Mouse (Mus musculus) limb, embryonic 15.5 days (tissue): ENCODE data around the gene Olfr322. TPM values are rescaled to one million over a fixed set of nuclear protein-coding genes. Genes with fewer than 3 reads are reported as not detected.

Experiments
- ATAC-seq: fragments of 200-750 bp; cut with Nextera tagmentation; 2 replicates; pipeline ENCODE4 v1.8.0; 2017; ENCODE audit warnings: low read depth, moderate TSS enrichment; ENCODE audit not compliant: insufficient number of reproducible peaks, low FRiP score, low TSS enrichment
- H3K27ac ChIP-seq: fragments of 300-500 bp; sonication (generic); 2 replicates; pipeline ENCODE4 v1.5.1; 2015; ENCODE audit warnings: moderate library complexity, mild to moderate bottlenecking, inconsistent platforms
- H3K27me3 ChIP-seq: fragments of 300-500 bp; sonication (generic); 2 replicates; pipeline ENCODE4 v1.6.1; 2015; ENCODE audit warnings: inconsistent platforms
- H3K36me3 ChIP-seq: fragments of 300-500 bp; sonication (generic); 2 replicates; pipeline ENCODE4 v1.6.1; 2015; ENCODE audit warnings: inconsistent platforms
- H3K4me1 ChIP-seq: fragments of 300-500 bp; sonication (generic); 2 replicates; pipeline ENCODE4 v1.6.1; 2015; ENCODE audit warnings: inconsistent platforms
- H3K4me2 ChIP-seq: fragments of 300-500 bp; sonication (generic); 2 replicates; pipeline ENCODE4 v1.6.1; 2015; ENCODE audit warnings: mild to moderate bottlenecking, inconsistent platforms
- H3K4me3 ChIP-seq: fragments of 300-500 bp; sonication (generic); 2 replicates; pipeline ENCODE4 v1.5.1; 2015; ENCODE audit warnings: mild to moderate bottlenecking, inconsistent platforms
- H3K9ac ChIP-seq: fragments of 300-500 bp; sonication (generic); 2 replicates; pipeline ENCODE4 v1.6.1; 2015; ENCODE audit warnings: inconsistent platforms
- H3K9me3 ChIP-seq: fragments of 300-500 bp; sonication (generic); 2 replicates; pipeline ENCODE4 v1.6.1; 2016; ENCODE audit warnings: inconsistent platforms
- WGBS: fragments of 180-500 bp; shearing (Covaris S2); methylation state at CpG from one replicate; pipeline ENCODE4 v1.1.7; 2015; 5-methylcytosine and 5-hydroxymethylcytosine counted together
- polyA plus RNA-seq: library from polyadenylated mRNA; unstranded; fragments of >200 nt; fragmentation: Nextera tagmentation; extraction: Ambion mirVana; gene quantifications from 2 replicates; pipeline ENCODE4 v1.2.1, GENCODE M21; 2015

Gene Olfr322
- polyA plus RNA-seq, result not detected in 2 replicates

DNA sequence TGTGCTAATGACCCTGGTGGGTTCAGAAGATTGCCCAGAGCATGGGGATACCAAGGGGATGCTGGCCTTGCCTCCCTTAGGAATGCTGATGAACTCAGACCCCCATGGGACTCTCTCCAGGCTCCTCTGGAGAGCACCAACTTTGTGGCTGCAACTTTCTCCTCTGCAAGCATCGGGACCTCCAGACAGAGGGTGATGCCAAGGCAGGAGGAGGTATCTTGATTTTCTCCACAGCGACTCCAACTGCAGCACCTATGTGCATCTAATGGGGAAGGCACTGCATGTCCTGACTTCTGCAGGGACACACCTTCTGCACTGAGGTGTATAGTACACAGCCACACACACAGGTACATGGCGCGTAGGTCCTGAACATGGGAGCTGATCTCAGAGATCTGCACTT lies at the start of gene Olfr322:
Olfr322 (plus strand) TSS at position 187 of the 400 bp plus-strand sequence.
- Histone ChIP-seq H3K36me3 (no peaks in the 10 kb centered on the region), H3K27me3 (no peaks in the 10 kb centered on the region), H3K27ac (no peak within 1 kb of the TSS), H3K4me1 (no peaks in the 10 kb centered on the region), H3K4me2 (no peak within 1 kb of the TSS), H3K4me3 (no peak within 1 kb of the TSS), H3K9ac (no peak within 1 kb of the TSS), H3K9me3 (no peaks in the 10 kb centered on the region)
- no peak for ATAC-seq
- 77% methylated on average over 4 of the region's 4 CpGs for WGBS

DNA sequence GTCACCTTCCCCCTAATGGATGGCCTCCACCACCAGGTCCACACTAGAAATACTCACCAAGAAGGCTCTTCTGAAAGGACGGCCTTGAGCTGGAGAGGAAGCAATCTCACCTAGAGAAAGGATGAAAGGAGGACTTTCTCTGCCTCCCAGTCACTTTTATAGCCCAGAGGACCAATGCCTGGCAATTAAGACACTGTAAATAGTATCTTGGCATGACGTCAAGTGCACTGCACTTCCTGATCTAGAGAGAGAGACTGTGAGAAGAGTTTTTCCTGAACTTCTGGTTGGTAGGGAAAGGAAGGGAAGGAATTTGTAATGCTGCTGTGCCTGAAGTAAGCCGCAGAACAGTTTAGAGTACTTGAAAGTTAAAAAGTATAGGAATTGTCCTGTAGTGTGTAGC lies 45.2 kb upstream of the Olfr322 start:
- Histone ChIP-seq H3K4me3 (no peak overlapping the region), H3K4me1 (no peaks in the 10 kb centered on the region), H3K27ac (no peak overlapping the region), H3K9ac (no peak overlapping the region), H3K4me2 (no peak overlapping the region), H3K9me3 (no peaks in the 10 kb centered on the region), H3K36me3 (no peaks in the 10 kb centered on the region), H3K27me3 (no peaks in the 10 kb centered on the region)
- ATAC-seq, result no peak
- WGBS, result 42% methylated on average over 3 of the region's 3 CpGs

DNA sequence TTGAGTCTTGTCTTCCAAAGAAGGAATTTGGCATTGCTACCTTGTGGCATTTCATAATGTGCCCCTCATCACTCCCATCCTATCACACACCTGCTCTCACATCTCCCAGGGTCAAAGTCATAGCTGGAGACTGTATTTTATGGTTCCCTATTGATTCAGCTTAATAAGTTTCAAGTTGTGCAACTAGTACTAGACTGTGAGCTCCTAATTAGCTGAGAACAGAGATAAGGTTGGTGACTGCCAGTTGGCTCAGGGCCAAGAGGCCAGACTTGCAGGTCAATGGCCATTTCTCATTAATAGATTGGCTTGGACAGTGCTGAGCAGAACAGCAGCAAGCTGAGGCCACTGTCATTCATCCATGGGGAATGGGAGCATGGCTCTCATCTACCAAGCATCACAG lies 44.1 kb upstream of the Olfr322 start:
- H3K4me3 ChIP-seq, result no peak overlapping the region
- no peaks in the 10 kb centered on the region for H3K4me1 ChIP-seq
- no peaks in the 10 kb centered on the region for H3K27me3 ChIP-seq
- H3K36me3 ChIP-seq, result no peaks in the 10 kb centered on the region
- H3K27ac ChIP-seq, result no peak overlapping the region
- H3K9me3 ChIP-seq, result no peaks in the 10 kb centered on the region
- H3K9ac ChIP-seq, result no peak overlapping the region
- ATAC-seq, result no peak
- H3K4me2 ChIP-seq, result no peak overlapping the region

DNA sequence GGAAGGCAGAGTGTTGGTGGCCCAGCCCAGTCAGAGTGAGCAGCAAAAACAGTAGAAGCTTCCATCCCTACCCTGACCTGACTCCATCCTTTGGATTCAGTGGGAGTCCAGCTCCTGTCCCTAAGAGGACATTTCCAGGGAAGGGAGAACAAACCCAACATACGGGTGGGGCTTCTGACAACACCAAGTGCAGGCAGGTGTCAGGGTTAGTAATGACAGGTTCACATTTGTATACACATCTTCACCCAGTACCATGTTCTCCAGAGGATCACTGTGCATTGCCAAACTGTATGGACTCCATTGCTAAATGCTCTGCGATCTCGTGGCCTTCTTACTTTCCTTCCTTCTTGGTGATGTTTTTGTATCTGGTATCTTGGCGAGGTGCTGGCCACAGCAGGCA lies 42.6 kb upstream of the Olfr322 start, which contains the start of gene 2210407C18Rik:
2210407C18Rik (minus strand) TSS at position 101 of the 400 bp plus-strand sequence.
- Histone ChIP-seq H3K4me3 (no peak within 1 kb of the TSS), H3K9ac (no peak within 1 kb of the TSS), H3K27ac (no peak within 1 kb of the TSS), H3K27me3 (no peaks in the 10 kb centered on the region), H3K4me1 (no peaks in the 10 kb centered on the region), H3K9me3 (no peaks in the 10 kb centered on the region), H3K36me3 (no peaks in the 10 kb centered on the region), H3K4me2 (no peak within 1 kb of the TSS)
- WGBS, result 84% methylated on average over 4 of the region's 4 CpGs
- no peak for ATAC-seq

DNA sequence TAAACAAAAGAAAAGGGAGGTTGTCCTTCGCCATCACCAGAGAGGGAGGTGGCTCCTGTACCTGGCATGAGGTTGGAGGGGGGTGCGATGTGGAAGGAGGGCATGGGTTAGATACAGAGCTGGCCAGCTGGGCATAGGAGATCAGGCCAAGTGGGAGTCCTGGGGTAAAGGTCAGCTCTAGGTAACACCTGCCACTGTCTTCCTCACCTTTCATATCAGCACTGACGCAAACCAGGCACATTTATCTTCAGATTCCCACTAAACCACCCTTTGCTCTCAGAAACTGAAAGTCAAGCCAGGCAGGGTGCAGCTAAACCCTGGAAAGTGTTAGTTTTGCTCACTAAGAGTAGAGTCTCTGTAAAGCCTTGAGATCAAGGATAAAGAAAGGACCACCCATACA lies 40.2 kb upstream of the Olfr322 start:
- Histone ChIP-seq H3K36me3 (no peaks in the 10 kb centered on the region), H3K27me3 (no peaks in the 10 kb centered on the region), H3K4me3 (no peak overlapping the region), H3K4me2 (no peak overlapping the region), H3K27ac (no peak overlapping the region), H3K9me3 (no peaks in the 10 kb centered on the region), H3K4me1 (no peaks in the 10 kb centered on the region), H3K9ac (no peak overlapping the region)
- 71% methylated on average over 3 of the region's 3 CpGs for WGBS
- ATAC-seq, result no peak

DNA sequence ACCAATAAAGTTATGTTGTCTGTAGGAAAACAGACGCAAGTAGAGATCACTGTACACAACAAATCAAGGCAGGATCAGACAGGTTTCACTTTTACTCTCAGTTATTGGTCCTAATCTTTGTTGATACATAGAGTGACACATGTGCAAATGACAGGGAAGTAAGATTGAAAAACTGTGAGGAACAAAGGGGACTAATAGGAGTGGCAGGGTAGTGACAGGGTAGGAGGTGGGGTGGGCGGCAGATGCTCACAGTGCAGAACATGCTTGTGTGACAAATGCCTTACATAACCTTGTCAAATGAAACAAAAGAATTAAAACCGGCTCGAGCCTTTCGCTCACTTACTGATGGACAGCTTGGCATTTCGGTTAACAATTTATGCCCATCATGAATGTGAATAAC lies 39.8 kb upstream of the Olfr322 start:
- H3K36me3 ChIP-seq, result no peaks in the 10 kb centered on the region
- H3K4me2 ChIP-seq, result no peak overlapping the region
- H3K27ac ChIP-seq, result no peak overlapping the region
- H3K27me3 ChIP-seq, result no peaks in the 10 kb centered on the region
- WGBS, result 73% methylated on average over 6 of the region's 6 CpGs
- no peaks in the 10 kb centered on the region for H3K4me1 ChIP-seq
- no peak overlapping the region for H3K9ac ChIP-seq
- ATAC-seq, result no peak
- no peak overlapping the region for H3K4me3 ChIP-seq
- H3K9me3 ChIP-seq, result no peaks in the 10 kb centered on the region

DNA sequence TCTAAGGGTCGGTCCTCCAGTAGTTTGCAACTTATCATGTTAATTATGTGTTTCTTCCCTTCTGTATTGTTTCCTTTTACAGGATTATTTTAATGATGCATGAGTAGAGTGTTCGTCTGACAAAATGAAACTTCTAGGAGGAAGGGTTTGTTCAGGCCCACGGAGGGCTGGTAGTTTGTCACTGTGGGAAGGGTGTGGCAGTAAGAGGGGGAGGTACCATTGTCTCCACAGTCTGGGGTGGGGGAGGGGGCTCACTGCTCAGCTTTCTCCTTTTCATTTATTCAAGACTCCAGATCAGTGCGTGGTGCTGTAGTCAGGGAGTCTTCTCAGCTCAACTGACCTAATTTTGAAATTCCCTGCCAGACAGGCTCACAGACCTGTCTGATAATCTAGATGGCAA lies 32.4 kb upstream of the Olfr322 start:
- no peak overlapping the region for H3K4me2 ChIP-seq
- ATAC-seq, result no peak
- no peaks in the 10 kb centered on the region for H3K36me3 ChIP-seq
- no peaks in the 10 kb centered on the region for H3K9me3 ChIP-seq
- no peak overlapping the region for H3K27ac ChIP-seq
- no peak overlapping the region for H3K9ac ChIP-seq
- no peak overlapping the region for H3K4me3 ChIP-seq
- 60% methylated on average over 4 of the region's 4 CpGs for WGBS
- H3K27me3 ChIP-seq, result no peaks in the 10 kb centered on the region
- H3K4me1 ChIP-seq, result no peaks in the 10 kb centered on the region

DNA sequence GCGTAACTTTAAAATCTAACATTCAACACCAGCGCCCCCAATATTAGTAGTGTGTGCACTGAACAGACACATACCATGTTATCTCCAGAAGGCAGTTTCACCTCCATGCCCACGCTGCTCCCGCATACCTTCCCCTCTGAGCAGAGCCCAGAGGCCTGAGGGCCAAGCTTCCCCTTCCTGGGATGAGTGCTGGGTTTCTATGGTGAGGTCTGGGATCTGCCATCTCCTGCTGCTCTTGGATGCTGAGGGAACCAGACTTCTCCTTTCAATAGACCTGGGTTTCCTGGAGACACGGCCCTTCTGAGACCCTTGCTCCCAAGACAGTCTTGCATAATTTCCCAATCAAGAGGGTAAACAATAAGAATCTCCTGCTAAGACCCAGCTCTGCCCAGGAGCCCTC lies 28.2 kb upstream of the Olfr322 start, which contains the start of gene Olfr323:
Olfr323 (minus strand) TSS at position 101 of the 400 bp plus-strand sequence.
- Histone ChIP-seq H3K36me3 (no peaks in the 10 kb centered on the region), H3K4me1 (no peaks in the 10 kb centered on the region), H3K9ac (no peak within 1 kb of the TSS), H3K9me3 (no peaks in the 10 kb centered on the region), H3K27ac (no peak within 1 kb of the TSS), H3K4me3 (no peak within 1 kb of the TSS), H3K27me3 (no peaks in the 10 kb centered on the region), H3K4me2 (no peak within 1 kb of the TSS)
- ATAC-seq, result no peak
- WGBS, result 74% methylated on average over 5 of the region's 5 CpGs

DNA sequence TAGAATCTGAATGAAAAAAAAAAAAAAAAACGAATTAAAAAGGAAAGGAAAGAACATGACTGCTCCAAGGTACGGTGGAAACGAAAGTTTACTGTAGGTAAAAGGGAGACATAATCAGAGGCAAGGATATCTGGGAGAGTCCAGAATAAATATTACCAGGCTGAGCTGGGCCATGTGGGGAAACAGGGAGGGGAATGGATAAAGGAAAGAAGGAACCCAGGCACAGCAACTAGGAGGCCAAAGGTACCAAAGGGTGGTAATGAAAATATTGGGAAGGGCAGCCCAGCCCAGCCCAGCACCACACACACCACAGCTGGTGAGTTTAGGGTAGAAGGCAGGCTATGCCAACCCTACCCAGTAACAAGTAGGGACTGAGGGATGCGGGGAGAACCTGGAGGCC lies 23.7 kb upstream of the Olfr322 start:
- H3K4me2 ChIP-seq, result no peak overlapping the region
- H3K4me1 ChIP-seq, result no peaks in the 10 kb centered on the region
- peaks cover 13% of the 10 kb centered on the region; the same call in 1 of the 2 replicates for H3K27me3 ChIP-seq
- no peaks in the 10 kb centered on the region for H3K9me3 ChIP-seq
- no peak overlapping the region for H3K27ac ChIP-seq
- WGBS, result 56% methylated on average over 4 of the region's 4 CpGs
- ATAC-seq, result no peak
- no peak overlapping the region for H3K4me3 ChIP-seq
- H3K9ac ChIP-seq, result no peak overlapping the region
- no peaks in the 10 kb centered on the region for H3K36me3 ChIP-seq

DNA sequence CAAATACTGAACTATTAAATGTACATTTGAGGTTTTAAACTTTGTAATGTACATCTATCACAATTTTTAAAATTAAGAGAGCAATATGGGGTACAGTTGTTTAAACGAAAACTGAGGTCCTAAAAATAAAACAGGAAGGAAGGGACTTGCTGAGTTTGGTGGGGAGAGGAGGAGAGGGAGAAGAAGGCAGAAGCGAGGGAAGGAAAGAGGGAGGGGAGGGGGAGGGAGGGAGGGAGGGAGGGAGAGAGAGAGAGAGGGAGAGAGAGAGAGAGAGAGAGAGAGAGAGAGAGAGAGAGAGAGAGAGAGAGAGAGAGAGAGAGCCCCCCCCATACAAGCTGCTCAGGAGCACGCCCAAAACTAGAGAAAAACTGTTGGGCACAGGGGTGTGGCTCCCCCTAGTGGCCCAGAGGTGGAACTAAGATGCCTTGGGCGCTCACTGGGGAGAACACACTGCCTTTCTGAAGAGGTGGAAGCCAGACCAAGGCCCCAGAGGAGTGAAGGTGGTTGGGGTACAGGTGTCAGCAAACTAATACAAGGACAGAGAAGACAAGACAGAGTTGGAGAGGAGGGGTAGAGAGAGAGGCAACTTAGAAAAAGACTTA lies 22.1 kb upstream of the Olfr322 start:
- Histone ChIP-seq H3K36me3 (no peaks in the 10 kb centered on the region), H3K4me1 (peaks cover 10% of the 10 kb centered on the region; the same call in 1 of the 2 replicates), H3K9me3 (no peaks in the 10 kb centered on the region), H3K4me2 (no peak overlapping the region), H3K4me3 (no peak overlapping the region), H3K9ac (no peak overlapping the region), H3K27me3 (peaks cover 28% of the 10 kb centered on the region), H3K27ac (no peak overlapping the region)
- WGBS, result 32% methylated on average over 2 of the region's 4 CpGs
- no peak for ATAC-seq

DNA sequence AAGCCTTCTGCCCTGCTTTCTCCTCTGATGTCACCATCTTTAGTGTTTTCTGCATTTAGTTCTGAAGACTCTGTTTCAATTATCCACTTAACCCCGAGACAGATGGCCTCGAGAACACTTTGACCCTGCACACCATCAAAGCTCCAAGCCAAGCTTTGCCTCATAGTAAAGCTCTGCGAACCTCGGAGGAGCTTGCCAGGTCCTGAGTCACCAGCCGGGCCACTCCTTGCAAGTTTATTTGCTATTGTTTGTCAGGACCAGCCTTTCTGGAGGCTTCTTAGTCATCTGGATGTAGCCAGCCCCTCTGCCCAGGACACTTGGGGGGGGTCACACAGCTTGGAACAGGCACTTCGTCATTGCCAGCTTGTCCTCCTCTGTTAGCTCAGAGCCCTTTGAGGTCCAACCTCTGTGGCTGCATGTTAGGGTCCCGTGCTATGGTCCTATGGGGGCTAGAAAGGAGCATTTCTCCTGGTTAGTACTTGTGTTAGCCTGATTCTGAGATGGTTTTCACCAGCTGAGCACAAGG lies 20.3 kb upstream of the Olfr322 start:
- 39% methylated on average over 7 of the region's 7 CpGs for WGBS
- ATAC-seq, result no peak
- no peak overlapping the region for H3K27ac ChIP-seq
- no peaks in the 10 kb centered on the region for H3K9me3 ChIP-seq
- peaks cover 10% of the 10 kb centered on the region; the same call in 1 of the 2 replicates for H3K4me1 ChIP-seq
- H3K27me3 ChIP-seq, result peaks cover 34% of the 10 kb centered on the region
- no peak overlapping the region for H3K4me3 ChIP-seq
- no peak overlapping the region for H3K4me2 ChIP-seq
- H3K9ac ChIP-seq, result no peak overlapping the region
- H3K36me3 ChIP-seq, result no peaks in the 10 kb centered on the region

DNA sequence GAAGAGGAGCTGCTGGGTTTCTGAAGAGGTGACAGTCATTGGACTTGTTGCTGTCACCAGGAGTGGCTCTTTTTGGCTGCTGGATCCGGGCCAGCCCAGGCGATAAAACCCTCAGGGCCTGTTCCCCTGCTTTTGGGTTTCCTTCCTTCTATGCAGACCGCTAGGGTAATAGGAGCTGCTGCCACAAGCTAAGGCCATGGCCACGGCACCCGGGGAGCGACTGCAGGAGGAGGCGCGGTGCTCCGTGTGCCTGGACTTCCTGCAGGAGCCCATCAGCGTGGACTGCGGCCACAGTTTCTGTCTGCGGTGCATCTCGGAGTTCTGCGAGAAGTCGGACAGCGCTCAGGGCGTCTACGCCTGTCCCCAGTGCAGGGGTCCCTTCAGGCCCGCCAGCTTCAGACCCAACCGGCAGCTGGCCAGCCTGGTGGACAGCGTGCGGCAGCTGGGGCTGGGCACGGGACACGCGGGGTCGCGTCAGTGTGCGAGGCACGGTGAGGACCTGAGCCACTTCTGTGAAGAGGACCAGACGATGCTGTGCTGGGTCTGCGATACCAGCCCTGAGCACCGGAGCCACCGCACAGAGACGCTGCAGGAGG lies 18.2 kb upstream of the Olfr322 start, which contains the start of gene Trim58:
Trim58 (plus strand) TSS at position 194 of the 596 bp plus-strand sequence.
- peaks cover 10% of the 10 kb centered on the region; the same call in 1 of the 2 replicates for H3K4me1 ChIP-seq
- H3K27me3 ChIP-seq, result peaks cover 34% of the 10 kb centered on the region
- H3K9ac ChIP-seq, result peak within 1 kb of the TSS; percentile 33; the same call in 1 of the 2 replicates
- no peaks in the 10 kb centered on the region for H3K36me3 ChIP-seq
- ATAC-seq, result no peak
- peak within 1 kb of the TSS; percentile 17 for H3K4me3 ChIP-seq
- no peak within 1 kb of the TSS for H3K27ac ChIP-seq
- no peaks in the 10 kb centered on the region for H3K9me3 ChIP-seq
- 2% methylated on average over 34 of the region's 34 CpGs for WGBS
- peak within 1 kb of the TSS; percentile 54 for H3K4me2 ChIP-seq
